Mouse (Mus musculus): ENCODE measurements around the gene Fhad1. TPM values are rescaled to one million over a fixed set of nuclear protein-coding genes. Genes with fewer than 3 reads are reported as not detected.

The Fhad1 gene
- total and polyA plus RNA-seq, 3 experiments, result 4.8 to 8.6 (median 5.5) TPM

GRCm38 (mm10) chr4:142023166-142023565 lies 8.3 kb upstream of the Fhad1 start:
- TF ChIP-seq RCOR1 (conservative IDR thresholded peaks at IDR 0.05; ENCODE audit: low read depth, low read length) (no peak), GABPA (IDR thresholded peaks at IDR 0.05; ENCODE audit: insufficient replicate concordance, low read depth, low read length) (no peak), NRF1 (IDR thresholded peaks at IDR 0.05; ENCODE audit: low read depth, low read length) (no peak), IRF4 (IDR thresholded peaks at IDR 0.05; ENCODE audit: low read depth, low read length) (no peak), JUN (IDR thresholded peaks at IDR 0.05; ENCODE audit: insufficient read depth, low read depth, low read length) (no peak), SMC3 (IDR thresholded peaks at IDR 0.05; ENCODE audit: low read depth, low read length) (no peak), ZMIZ1 (IDR thresholded peaks at IDR 0.05; ENCODE audit: low read depth, low read length) (no peak), POLR2AphosphoS2 (IDR thresholded peaks at IDR 0.05; ENCODE audit: low read depth, low read length) (no peak), KAT2A (IDR thresholded peaks at IDR 0.05; ENCODE audit: insufficient replicate concordance, low read length) (no peak), TBP (conservative IDR thresholded peaks at IDR 0.05; ENCODE audit: low read depth, low read length) (no peak), RAD21 (IDR thresholded peaks at IDR 0.05; ENCODE audit: low read depth, low read length) (no peak), TCF12 (IDR thresholded peaks at IDR 0.05; ENCODE audit: low read depth, low read length) (no peak), CHD2 (IDR thresholded peaks at IDR 0.05; ENCODE audit: low read length) (no peak), POLR2A (IDR thresholded peaks at IDR 0.05; ENCODE audit: low read depth, low read length) (no peak), PAX5 (IDR thresholded peaks at IDR 0.05; ENCODE audit: low read length) (no peak), EP300 (IDR thresholded peaks at IDR 0.05; ENCODE audit: low read length) (no peak), ZKSCAN1 (IDR thresholded peaks at IDR 0.05; ENCODE audit: borderline replicate concordance, low read depth, low read length) (no peak), USF1 (IDR thresholded peaks at IDR 0.05; ENCODE audit: low read depth, low read length) (no peak)
- Histone ChIP-seq H3K9me3 (replicated peaks; ENCODE audit: low read length) (no peaks in the 10 kb centered on the region), H3K27me3 (replicated peaks) (peaks cover 8% of the 10 kb centered on the region), H3K4me1 (ENCODE audit: control insufficient read depth in 1 of 2, insufficient read depth in 2 of 2) (peaks cover 0 to 2% of the 10 kb centered on the region in 2 experiments; a peak in 1 of 4 replicates), H3K27ac (ENCODE audit: insufficient read depth, low read depth) (no peak overlapping the region), H3K36me3 (replicated peaks in 1 of 2; ENCODE audit: control insufficient read depth in 1 of 2, insufficient read depth in 1 of 2, low read length in 1 of 2) (no peaks in the 10 kb centered on the region), H3K79me2 (replicated peaks; ENCODE audit: control insufficient read depth, extremely low read depth, insufficient read depth, poor library complexity, severe bottlenecking) (no peaks in the 10 kb centered on the region), H3K4me2 (ENCODE audit: insufficient read depth, low read depth, poor library complexity, severe bottlenecking) (no peak overlapping the region), H3K9ac (ENCODE audit: insufficient read depth, low read depth) (no peak overlapping the region), H3K4me3 (replicated peaks in 1 of 3; ENCODE audit: low read depth in 2 of 3, low read length in 2 of 3, poor library complexity in 1 of 3) (no peak overlapping the region)
- in situ Hi-C loops (cut with MboI; ENCODE audit: low pct_ligation_motif_present, low pct_unique_long_range_greater_than_20kb, low sequenced_read_pairs), result loop anchor here (25.0 kb wide), 1 partner anchor 989 kb away; no protein-coding TSS in a partner anchor
- dilution Hi-C loops (cut with MboI; ENCODE audit: extremely low pct_ligation_motif_present, extremely low pct_unique_long_range_greater_than_20kb, low sequenced_read_pairs), result no loop called here
- no peak for DNase-seq (ENCODE audit: extremely low read depth)

DNA sequence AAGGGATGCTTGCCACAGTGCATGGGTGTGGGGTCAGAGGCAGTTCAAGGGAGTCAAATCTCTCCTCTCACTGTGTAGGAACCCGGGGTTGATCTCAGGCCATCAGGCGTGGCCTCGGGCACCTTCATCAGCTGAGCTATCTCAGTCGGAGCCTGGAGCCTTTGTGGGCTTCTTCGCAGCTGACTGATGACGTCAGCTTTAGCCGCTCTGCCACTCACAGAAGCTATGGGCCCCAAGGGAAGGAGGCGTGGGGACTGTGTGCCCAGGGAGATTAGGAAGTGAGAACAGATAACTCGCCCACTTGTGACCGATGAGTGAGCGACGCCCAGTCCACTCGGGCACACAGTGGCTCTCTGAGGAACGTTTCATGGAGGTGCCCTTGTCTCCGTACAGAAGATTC lies 2.8 kb upstream of the Fhad1 start:
- Histone ChIP-seq H3K36me3 (replicated peaks in 1 of 2; ENCODE audit: control insufficient read depth in 1 of 2, insufficient read depth in 1 of 2, low read length in 1 of 2) (no peaks in the 10 kb centered on the region), H3K9ac (ENCODE audit: insufficient read depth, low read depth) (no peak overlapping the region), H3K79me2 (replicated peaks; ENCODE audit: control insufficient read depth, extremely low read depth, insufficient read depth, poor library complexity, severe bottlenecking) (no peaks in the 10 kb centered on the region), H3K27me3 (replicated peaks) (peaks cover 44% of the 10 kb centered on the region), H3K9me3 (replicated peaks; ENCODE audit: low read length) (no peaks in the 10 kb centered on the region), H3K4me2 (ENCODE audit: insufficient read depth, low read depth, poor library complexity, severe bottlenecking) (peak overlapping the region; percentile 41), H3K4me1 (ENCODE audit: control insufficient read depth in 1 of 2, insufficient read depth in 2 of 2) (peaks cover 12 to 28% of the 10 kb centered on the region in 2 experiments), H3K27ac (ENCODE audit: insufficient read depth, low read depth) (no peak overlapping the region), H3K4me3 (replicated peaks in 1 of 3; ENCODE audit: low read depth in 2 of 3, low read length in 2 of 3, poor library complexity in 1 of 3) (peak overlapping the region in 1 of 3 experiments; percentile 8)
- dilution Hi-C loops (cut with MboI; ENCODE audit: extremely low pct_ligation_motif_present, extremely low pct_unique_long_range_greater_than_20kb, low sequenced_read_pairs), result no loop called here
- in situ Hi-C loops (cut with MboI; ENCODE audit: low pct_ligation_motif_present, low pct_unique_long_range_greater_than_20kb, low sequenced_read_pairs), result loop anchor here (5.0 to 25.0 kb wide), 2 partner anchors 60 to 995 kb away; no protein-coding TSS in a partner anchor
- DNase-seq (ENCODE audit: extremely low read depth), result peak; percentile 87
- TF ChIP-seq JUND (conservative IDR thresholded peaks at IDR 0.05; ENCODE audit: low read depth, low read length), result peak; percentile 62
- TF ChIP-seq ZKSCAN1 (IDR thresholded peaks at IDR 0.05; ENCODE audit: borderline replicate concordance, low read depth, low read length), result no peak
- no peak for TF ChIP-seq PAX5 (IDR thresholded peaks at IDR 0.05; ENCODE audit: low read length)
- TF ChIP-seq KAT2A (IDR thresholded peaks at IDR 0.05; ENCODE audit: insufficient replicate concordance, low read length), result no peak
- TF ChIP-seq JUN (IDR thresholded peaks at IDR 0.05; ENCODE audit: insufficient read depth, low read depth, low read length), result 0 out of 2 replicates have a peak, but pooled peaks have one; percentile 31
- peak; percentile 77 for TF ChIP-seq SIN3A (IDR thresholded peaks at IDR 0.05; ENCODE audit: low read length)
- TF ChIP-seq MAFK (IDR thresholded peaks at IDR 0.05; ENCODE audit: insufficient replicate concordance, low read length), result no peak
- TF ChIP-seq RAD21 (IDR thresholded peaks at IDR 0.05; ENCODE audit: low read depth, low read length), result no peak
- no peak for TF ChIP-seq USF2 (conservative IDR thresholded peaks at IDR 0.05; ENCODE audit: low read depth, low read length)
- no peak for TF ChIP-seq SMC3 (IDR thresholded peaks at IDR 0.05; ENCODE audit: low read depth, low read length)
- TF ChIP-seq IRF4 (IDR thresholded peaks at IDR 0.05; ENCODE audit: low read depth, low read length), result peak; percentile 75
- no peak for TF ChIP-seq CTCF (conservative IDR thresholded peaks at IDR 0.05 in 1 of 2, IDR thresholded peaks at IDR 0.05 in 1 of 2; ENCODE audit: low read depth in 2 of 2, low read length in 2 of 2)
- TF ChIP-seq ETS1 (conservative IDR thresholded peaks at IDR 0.05; ENCODE audit: low read depth, low read length), result peak; percentile 82
- TF ChIP-seq ZNF384 (IDR thresholded peaks at IDR 0.05; ENCODE audit: low read depth, low read length), result no peak
- TF ChIP-seq NRF1 (IDR thresholded peaks at IDR 0.05; ENCODE audit: low read depth, low read length), result no peak
- no peak for TF ChIP-seq NELFE (IDR thresholded peaks at IDR 0.05; ENCODE audit: low read depth, low read length)
- TF ChIP-seq GABPA (IDR thresholded peaks at IDR 0.05; ENCODE audit: insufficient replicate concordance, low read depth, low read length), result no peak
- no peak for TF ChIP-seq MAZ (IDR thresholded peaks at IDR 0.05; ENCODE audit: low read depth, low read length)
- no peak for TF ChIP-seq CHD2 (IDR thresholded peaks at IDR 0.05; ENCODE audit: low read length)
- TF ChIP-seq MAX (IDR thresholded peaks at IDR 0.05; ENCODE audit: low read length), result peak; percentile 64; the same call in 1 of the 2 replicates
- no peak for TF ChIP-seq UBTF (IDR thresholded peaks at IDR 0.05; ENCODE audit: low read depth, low read length)
- TF ChIP-seq ELF1 (IDR thresholded peaks at IDR 0.05; ENCODE audit: low read depth, low read length), result peak; percentile 45; the same call in 1 of the 2 replicates
- TF ChIP-seq MEF2A (IDR thresholded peaks at IDR 0.05; ENCODE audit: borderline replicate concordance, low read depth, low read length), result no peak
- TF ChIP-seq ZMIZ1 (IDR thresholded peaks at IDR 0.05; ENCODE audit: low read depth, low read length), result no peak
- TF ChIP-seq TBP (conservative IDR thresholded peaks at IDR 0.05; ENCODE audit: low read depth, low read length), result no peak
